Mouse (Mus musculus): ENCODE results near the gene Fthl17f. TPM values are rescaled to one million over a fixed set of nuclear protein-coding genes. Genes with fewer than 3 reads are reported as not detected.
A peak's percentile ranks its signal among the peaks of the same experiment; 100 is the strongest.
"Not testable (repeated sequence)": the region's sequence is repeated elsewhere in the genome, so short reads cannot be mapped to it uniquely, and the experiment has no call there.

The Fthl17f gene
- not detected in 2 replicates for polyA plus RNA-seq (2015; fragmentation: Nextera tagmentation; extraction: Ambion mirVana)

GRCm38 (mm10) chrX:9062715-9063114 lies at the start of gene Fthl17f:
Gene Fthl17f (plus strand): TSS chrX:9063015.
- ATAC-seq; H3K4me3 ChIP-seq (ENCODE audit: low read length); H3K36me3 ChIP-seq (ENCODE audit: control insufficient read depth, insufficient read depth, low read length); H3K27ac ChIP-seq (ENCODE audit: low read depth, low read length); H3K4me1 ChIP-seq (ENCODE audit: control insufficient read depth, insufficient read depth, low read depth, low read length); H3K9me3 ChIP-seq (ENCODE audit: control insufficient read depth, low read length); H3K4me2 ChIP-seq (ENCODE audit: low read length); H3K27me3 ChIP-seq (replicated peaks; ENCODE audit: control insufficient read depth, insufficient read depth, low read length); H3K9ac ChIP-seq (ENCODE audit: low read depth, low read length): not testable (repeated sequence)
- WGBS = 92% methylated on average over 10 of the region's 11 CpGs

GRCm38 (mm10) chrX:9016079-9016478 lies 46.7 kb upstream of the Fthl17f start:
- no peaks in the 10 kb centered on the region for H3K9me3 ChIP-seq (ENCODE audit: control insufficient read depth, low read length)
- no peak overlapping the region for H3K9ac ChIP-seq (ENCODE audit: low read depth, low read length)
- H3K4me3 ChIP-seq (ENCODE audit: low read length) = no peak overlapping the region
- WGBS = 44% methylated on average over 1 of the region's 1 CpGs
- H3K27me3 ChIP-seq (replicated peaks; ENCODE audit: control insufficient read depth, insufficient read depth, low read length) = no peaks in the 10 kb centered on the region
- no peaks in the 10 kb centered on the region for H3K4me1 ChIP-seq (ENCODE audit: control insufficient read depth, insufficient read depth, low read depth, low read length)
- H3K36me3 ChIP-seq (ENCODE audit: control insufficient read depth, insufficient read depth, low read length) = no peaks in the 10 kb centered on the region
- ATAC-seq = peak; percentile 68
- H3K4me2 ChIP-seq (ENCODE audit: low read length) = no peak overlapping the region
- no peak overlapping the region for H3K27ac ChIP-seq (ENCODE audit: low read depth, low read length)

- Histone ChIP-seq H3K4me3 (ENCODE audit: low read length) (no peak overlapping the region), H3K9me3 (ENCODE audit: control insufficient read depth, low read length) (no peaks in the 10 kb centered on the region), H3K9ac (ENCODE audit: low read depth, low read length) (no peak overlapping the region), H3K27me3 (replicated peaks; ENCODE audit: control insufficient read depth, insufficient read depth, low read length) (no peaks in the 10 kb centered on the region), H3K4me1 (ENCODE audit: control insufficient read depth, insufficient read depth, low read depth, low read length) (no peaks in the 10 kb centered on the region), H3K36me3 (ENCODE audit: control insufficient read depth, insufficient read depth, low read length) (no peaks in the 10 kb centered on the region), H3K27ac (ENCODE audit: low read depth, low read length) (no peak overlapping the region), H3K4me2 (ENCODE audit: low read length) (no peak overlapping the region)
- WGBS = 57% methylated on average over 10 of the region's 10 CpGs
- ATAC-seq = no peak
These were observed 43.3 kb upstream of the Fthl17f start for GRCm38 (mm10) chrX:9019481-9019880.

- not testable (repeated sequence) for H3K36me3 ChIP-seq (ENCODE audit: control insufficient read depth, insufficient read depth, low read length); ATAC-seq; H3K4me3 ChIP-seq (ENCODE audit: low read length); H3K4me1 ChIP-seq (ENCODE audit: control insufficient read depth, insufficient read depth, low read depth, low read length); H3K9ac ChIP-seq (ENCODE audit: low read depth, low read length); H3K4me2 ChIP-seq (ENCODE audit: low read length); H3K9me3 ChIP-seq (ENCODE audit: control insufficient read depth, low read length); H3K27ac ChIP-seq (ENCODE audit: low read depth, low read length); H3K27me3 ChIP-seq (replicated peaks; ENCODE audit: control insufficient read depth, insufficient read depth, low read length)
- 100% methylated on average over 1 of the region's 10 CpGs for WGBS
These were observed 29.6 kb upstream of the Fthl17f start, which contains the start of gene Fthl17e for GRCm38 (mm10) chrX:9033193-9033592. Gene Fthl17e (plus strand): TSS chrX:9033493.

- not testable (repeated sequence) for H3K4me2 ChIP-seq (ENCODE audit: low read length); H3K27ac ChIP-seq (ENCODE audit: low read depth, low read length); H3K4me1 ChIP-seq (ENCODE audit: control insufficient read depth, insufficient read depth, low read depth, low read length); H3K9ac ChIP-seq (ENCODE audit: low read depth, low read length); H3K9me3 ChIP-seq (ENCODE audit: control insufficient read depth, low read length); H3K36me3 ChIP-seq (ENCODE audit: control insufficient read depth, insufficient read depth, low read length); H3K4me3 ChIP-seq (ENCODE audit: low read length); ATAC-seq; H3K27me3 ChIP-seq (replicated peaks; ENCODE audit: control insufficient read depth, insufficient read depth, low read length)
- 41% methylated on average over 3 of the region's 4 CpGs for WGBS
These were observed 21.2 kb upstream of the Fthl17f start for GRCm38 (mm10) chrX:9041611-9042010.

- not testable (repeated sequence) for ATAC-seq; H3K9me3 ChIP-seq (ENCODE audit: control insufficient read depth, low read length)
These were observed 1.9 kb upstream of the Fthl17f start for GRCm38 (mm10) chrX:9060952-9061351.

GRCm38 (mm10) chrX:9062101-9062500 lies 714 bp upstream of the Fthl17f start:
- Histone ChIP-seq H3K36me3 (ENCODE audit: control insufficient read depth, insufficient read depth, low read length) (no peaks in the 10 kb centered on the region), H3K27ac (ENCODE audit: low read depth, low read length) (no peak overlapping the region), H3K9me3 (ENCODE audit: control insufficient read depth, low read length) (peaks cover 4% of the 10 kb centered on the region; the same call in 1 of the 2 replicates), H3K4me1 (ENCODE audit: control insufficient read depth, insufficient read depth, low read depth, low read length) (no peaks in the 10 kb centered on the region), H3K4me2 (ENCODE audit: low read length) (no peak overlapping the region), H3K9ac (ENCODE audit: low read depth, low read length) (no peak overlapping the region), H3K27me3 (replicated peaks; ENCODE audit: control insufficient read depth, insufficient read depth, low read length) (no peaks in the 10 kb centered on the region), H3K4me3 (ENCODE audit: low read length) (no peak overlapping the region)
- no peak for ATAC-seq
- WGBS = 93% methylated on average over 4 of the region's 4 CpGs

More at GRCm38 (mm10) chrX:9060952-9061351, 1.9 kb upstream of the Fthl17f start:
- not testable (repeated sequence) for H3K9ac ChIP-seq (ENCODE audit: low read depth, low read length); H3K4me1 ChIP-seq (ENCODE audit: control insufficient read depth, insufficient read depth, low read depth, low read length); H3K4me2 ChIP-seq (ENCODE audit: low read length); H3K4me3 ChIP-seq (ENCODE audit: low read length); H3K36me3 ChIP-seq (ENCODE audit: control insufficient read depth, insufficient read depth, low read length); H3K27ac ChIP-seq (ENCODE audit: low read depth, low read length); H3K27me3 ChIP-seq (replicated peaks; ENCODE audit: control insufficient read depth, insufficient read depth, low read length)
- WGBS = 23% methylated on average over 5 of the region's 9 CpGs

GRCm38 (mm10) chrX:9077699-9078098 lies 14.9 kb downstream of the Fthl17f start:
- ATAC-seq; H3K9me3 ChIP-seq (ENCODE audit: control insufficient read depth, low read length): not testable (repeated sequence)

GRCm38 (mm10) chrX:9095066-9095465 lies 32.3 kb downstream of the Fthl17f start:
- H3K9ac ChIP-seq (ENCODE audit: low read depth, low read length); H3K9me3 ChIP-seq (ENCODE audit: control insufficient read depth, low read length); H3K4me2 ChIP-seq (ENCODE audit: low read length); ATAC-seq; H3K27me3 ChIP-seq (replicated peaks; ENCODE audit: control insufficient read depth, insufficient read depth, low read length); H3K4me1 ChIP-seq (ENCODE audit: control insufficient read depth, insufficient read depth, low read depth, low read length); H3K27ac ChIP-seq (ENCODE audit: low read depth, low read length); H3K36me3 ChIP-seq (ENCODE audit: control insufficient read depth, insufficient read depth, low read length); H3K4me3 ChIP-seq (ENCODE audit: low read length): not testable (repeated sequence)

More at GRCm38 (mm10) chrX:9077699-9078098, 14.9 kb downstream of the Fthl17f start:
- not testable (repeated sequence) for H3K27me3 ChIP-seq (replicated peaks; ENCODE audit: control insufficient read depth, insufficient read depth, low read length); H3K4me3 ChIP-seq (ENCODE audit: low read length); H3K36me3 ChIP-seq (ENCODE audit: control insufficient read depth, insufficient read depth, low read length); H3K27ac ChIP-seq (ENCODE audit: low read depth, low read length); H3K4me1 ChIP-seq (ENCODE audit: control insufficient read depth, insufficient read depth, low read depth, low read length); H3K4me2 ChIP-seq (ENCODE audit: low read length); H3K9ac ChIP-seq (ENCODE audit: low read depth, low read length)
- whole genome bisulfite sequencing = 20% methylated on average over 6 of the region's 10 CpGs

GRCm38 (mm10) chrX:9104262-9104661 lies 41.4 kb downstream of the Fthl17f start, which contains the start of gene 4930402K13Rik:
Gene 4930402K13Rik (plus strand): TSS chrX:9104562.
- no peaks in the 10 kb centered on the region for H3K27me3 ChIP-seq (replicated peaks; ENCODE audit: control insufficient read depth, insufficient read depth, low read length)
- no peak within 1 kb of the TSS for H3K27ac ChIP-seq (ENCODE audit: low read depth, low read length)
- H3K36me3 ChIP-seq (ENCODE audit: control insufficient read depth, insufficient read depth, low read length) = no peaks in the 10 kb centered on the region
- no peaks in the 10 kb centered on the region for H3K4me1 ChIP-seq (ENCODE audit: control insufficient read depth, insufficient read depth, low read depth, low read length)
- H3K4me3 ChIP-seq (ENCODE audit: low read length) = no peak within 1 kb of the TSS
- H3K4me2 ChIP-seq (ENCODE audit: low read length) = no peak within 1 kb of the TSS
- no peak within 1 kb of the TSS for H3K9ac ChIP-seq (ENCODE audit: low read depth, low read length)
- ATAC-seq = no peak
- H3K9me3 ChIP-seq (ENCODE audit: control insufficient read depth, low read length) = no peaks in the 10 kb centered on the region
- 85% methylated on average over 6 of the region's 6 CpGs for WGBS
